Mouse (Mus musculus): ENCODE results near the gene Muc1. TPM values are rescaled to one million over a fixed set of nuclear protein-coding genes. Genes with fewer than 3 reads are reported as not detected.
A peak's percentile ranks its signal among the peaks of the same experiment; 100 is the strongest.

Gene Muc1
- polyA plus RNA-seq, 1 experiment from 2014 or later: 0.16 TPM

GRCm38 (mm10) chr3:89254994-89255393 lies 26.1 kb downstream of the Muc1 start:
- 80% methylated on average over 5 of the region's 5 CpGs for WGBS
- ATAC-seq (ENCODE audit: insufficient number of reproducible peaks, insufficient read depth, low FRiP score, low read depth): no peak
- Histone ChIP-seq H3K4me3 (ENCODE audit: control insufficient read depth in 1 of 2, insufficient read depth in 1 of 2, low read depth in 1 of 2, low read length in 2 of 2) (no peak overlapping the region), H3K36me3 (ENCODE audit: control insufficient read depth, insufficient read depth, low read length) (no peaks in the 10 kb centered on the region; the same call in 1 of the 2 replicates), H3K4me2 (ENCODE audit: low read length) (no peak overlapping the region), H3K4me1 (ENCODE audit: control insufficient read depth in 2 of 2, insufficient read depth in 2 of 2, low read length in 2 of 2) (peaks cover 9 to 11% of the 10 kb centered on the region in 2 experiments), H3K9me3 (ENCODE audit: control insufficient read depth, low read length) (no peaks in the 10 kb centered on the region), H3K9ac (ENCODE audit: low read length) (no peak overlapping the region), H3K27me3 (ENCODE audit: control insufficient read depth, insufficient read depth, low read length) (peaks cover 3% of the 10 kb centered on the region; the same call in 1 of the 2 replicates), H3K27ac (replicated peaks in 1 of 2; ENCODE audit: control insufficient read depth in 1 of 2, insufficient read depth in 1 of 2, low read depth in 2 of 2, low read length in 2 of 2) (no peak overlapping the region)

GRCm38 (mm10) chr3:89256177-89256576 lies 27.3 kb downstream of the Muc1 start:
- 44% methylated on average over 5 of the region's 5 CpGs for WGBS

GRCm38 (mm10) chr3:89259076-89259475 lies 30.2 kb downstream of the Muc1 start, which contains the start of gene Dpm3:
Gene Dpm3 (plus strand): TSS chr3:89259358.
- Histone ChIP-seq H3K36me3 (ENCODE audit: control insufficient read depth, insufficient read depth, low read length) (no peaks in the 10 kb centered on the region), H3K4me3 (ENCODE audit: control insufficient read depth in 1 of 2, insufficient read depth in 1 of 2, low read depth in 1 of 2, low read length in 2 of 2) (no peak within 1 kb of the TSS), H3K9ac (ENCODE audit: low read length) (no peak within 1 kb of the TSS), H3K27me3 (ENCODE audit: control insufficient read depth, insufficient read depth, low read length) (no peaks in the 10 kb centered on the region), H3K4me1 (ENCODE audit: control insufficient read depth in 2 of 2, insufficient read depth in 2 of 2, low read length in 2 of 2) (no peaks in the 10 kb centered on the region; a peak in 1 of 4 replicates), H3K9me3 (ENCODE audit: control insufficient read depth, low read length) (no peaks in the 10 kb centered on the region), H3K4me2 (ENCODE audit: low read length) (no peak within 1 kb of the TSS), H3K27ac (replicated peaks in 1 of 2; ENCODE audit: control insufficient read depth in 1 of 2, insufficient read depth in 1 of 2, low read depth in 2 of 2, low read length in 2 of 2) (no peak within 1 kb of the TSS)
- ATAC-seq (ENCODE audit: insufficient number of reproducible peaks, insufficient read depth, low FRiP score, low read depth): no peak
- WGBS: 47% methylated on average over 7 of the region's 7 CpGs

More at GRCm38 (mm10) chr3:89256177-89256576, 27.3 kb downstream of the Muc1 start:
- no peak overlapping the region for H3K4me3 ChIP-seq (ENCODE audit: control insufficient read depth in 1 of 2, insufficient read depth in 1 of 2, low read depth in 1 of 2, low read length in 2 of 2)
- H3K27me3 ChIP-seq (ENCODE audit: control insufficient read depth, insufficient read depth, low read length): peaks cover 3% of the 10 kb centered on the region; the same call in 1 of the 2 replicates
- peak overlapping the region; percentile 16 to 28; a peak in 1 of 4 replicates for H3K27ac ChIP-seq (replicated peaks in 1 of 2; ENCODE audit: control insufficient read depth in 1 of 2, insufficient read depth in 1 of 2, low read depth in 2 of 2, low read length in 2 of 2)
- H3K9me3 ChIP-seq (ENCODE audit: control insufficient read depth, low read length): no peaks in the 10 kb centered on the region
- H3K36me3 ChIP-seq (ENCODE audit: control insufficient read depth, insufficient read depth, low read length): no peaks in the 10 kb centered on the region
- H3K4me2 ChIP-seq (ENCODE audit: low read length): no peak overlapping the region
- peaks cover 4% of the 10 kb centered on the region in 2 experiments for H3K4me1 ChIP-seq (ENCODE audit: control insufficient read depth in 2 of 2, insufficient read depth in 2 of 2, low read length in 2 of 2)
- H3K9ac ChIP-seq (ENCODE audit: low read length): no peak overlapping the region
- ATAC-seq (ENCODE audit: insufficient number of reproducible peaks, insufficient read depth, low FRiP score, low read depth): peak; percentile 23

- Histone ChIP-seq H3K27ac (replicated peaks in 1 of 2; ENCODE audit: control insufficient read depth in 1 of 2, insufficient read depth in 1 of 2, low read depth in 2 of 2, low read length in 2 of 2) (no peak overlapping the region), H3K36me3 (ENCODE audit: control insufficient read depth, insufficient read depth, low read length) (no peaks in the 10 kb centered on the region), H3K4me1 (ENCODE audit: control insufficient read depth in 2 of 2, insufficient read depth in 2 of 2, low read length in 2 of 2) (no peaks in the 10 kb centered on the region; a peak in 1 of 4 replicates), H3K9ac (ENCODE audit: low read length) (no peak overlapping the region), H3K4me3 (ENCODE audit: control insufficient read depth in 1 of 2, insufficient read depth in 1 of 2, low read depth in 1 of 2, low read length in 2 of 2) (no peak overlapping the region), H3K4me2 (ENCODE audit: low read length) (no peak overlapping the region), H3K27me3 (ENCODE audit: control insufficient read depth, insufficient read depth, low read length) (no peaks in the 10 kb centered on the region), H3K9me3 (ENCODE audit: control insufficient read depth, low read length) (no peaks in the 10 kb centered on the region)
- no peak for ATAC-seq (ENCODE audit: insufficient number of reproducible peaks, insufficient read depth, low FRiP score, low read depth)
- WGBS: 69% methylated on average over 3 of the region's 3 CpGs
These were observed 31.4 kb downstream of the Muc1 start for GRCm38 (mm10) chr3:89260211-89260610.

- Histone ChIP-seq H3K4me3 (ENCODE audit: control insufficient read depth in 1 of 2, insufficient read depth in 1 of 2, low read depth in 1 of 2, low read length in 2 of 2) (no peak overlapping the region), H3K4me2 (ENCODE audit: low read length) (no peak overlapping the region), H3K4me1 (ENCODE audit: control insufficient read depth in 2 of 2, insufficient read depth in 2 of 2, low read length in 2 of 2) (peaks cover 0 to 6% of the 10 kb centered on the region in 2 experiments; a peak in 2 of 4 replicates), H3K9me3 (ENCODE audit: control insufficient read depth, low read length) (no peaks in the 10 kb centered on the region), H3K9ac (ENCODE audit: low read length) (no peak overlapping the region), H3K27me3 (ENCODE audit: control insufficient read depth, insufficient read depth, low read length) (no peaks in the 10 kb centered on the region), H3K36me3 (ENCODE audit: control insufficient read depth, insufficient read depth, low read length) (no peaks in the 10 kb centered on the region), H3K27ac (replicated peaks in 1 of 2; ENCODE audit: control insufficient read depth in 1 of 2, insufficient read depth in 1 of 2, low read depth in 2 of 2, low read length in 2 of 2) (peak overlapping the region; percentile 41 to 42; a peak in 3 of 4 replicates)
- no peak for ATAC-seq (ENCODE audit: insufficient number of reproducible peaks, insufficient read depth, low FRiP score, low read depth)
- 43% methylated on average over 10 of the region's 10 CpGs for WGBS
These were observed 33.6 kb downstream of the Muc1 start for GRCm38 (mm10) chr3:89262417-89262816.

GRCm38 (mm10) chr3:89266439-89266893 lies 37.6 kb downstream of the Muc1 start:
- no peaks in the 10 kb centered on the region for H3K9me3 ChIP-seq (ENCODE audit: control insufficient read depth, low read length)
- no peaks in the 10 kb centered on the region for H3K27me3 ChIP-seq (ENCODE audit: control insufficient read depth, insufficient read depth, low read length)
- peaks cover 8% of the 10 kb centered on the region; the same call in 1 of the 2 replicates for H3K36me3 ChIP-seq (ENCODE audit: control insufficient read depth, insufficient read depth, low read length)
- H3K4me2 ChIP-seq (ENCODE audit: low read length): peak overlapping the region; percentile 87
- peak overlapping the region; percentile 66 to 76 for H3K27ac ChIP-seq (replicated peaks in 1 of 2; ENCODE audit: control insufficient read depth in 1 of 2, insufficient read depth in 1 of 2, low read depth in 2 of 2, low read length in 2 of 2)
- 0 out of 2 replicates have a peak, but pooled peaks have one; percentile 52 for ATAC-seq (ENCODE audit: insufficient number of reproducible peaks, insufficient read depth, low FRiP score, low read depth)
- H3K9ac ChIP-seq (ENCODE audit: low read length): peak overlapping the region; percentile 94
- whole genome bisulfite sequencing: under 1% methylated on average over 20 of the region's 20 CpGs
- peaks cover 10 to 36% of the 10 kb centered on the region in 2 experiments for H3K4me1 ChIP-seq (ENCODE audit: control insufficient read depth in 2 of 2, insufficient read depth in 2 of 2, low read length in 2 of 2)
- peak overlapping the region; percentile 85 to 95 for H3K4me3 ChIP-seq (ENCODE audit: control insufficient read depth in 1 of 2, insufficient read depth in 1 of 2, low read depth in 1 of 2, low read length in 2 of 2)

- Histone ChIP-seq H3K27me3 (ENCODE audit: control insufficient read depth, insufficient read depth, low read length) (no peaks in the 10 kb centered on the region), H3K36me3 (ENCODE audit: control insufficient read depth, insufficient read depth, low read length) (peaks cover 29% of the 10 kb centered on the region), H3K27ac (replicated peaks in 1 of 2; ENCODE audit: control insufficient read depth in 1 of 2, insufficient read depth in 1 of 2, low read depth in 2 of 2, low read length in 2 of 2) (no peak overlapping the region), H3K9ac (ENCODE audit: low read length) (no peak overlapping the region), H3K9me3 (ENCODE audit: control insufficient read depth, low read length) (no peaks in the 10 kb centered on the region), H3K4me2 (ENCODE audit: low read length) (no peak overlapping the region), H3K4me3 (ENCODE audit: control insufficient read depth in 1 of 2, insufficient read depth in 1 of 2, low read depth in 1 of 2, low read length in 2 of 2) (no peak overlapping the region), H3K4me1 (ENCODE audit: control insufficient read depth in 2 of 2, insufficient read depth in 2 of 2, low read length in 2 of 2) (peaks cover 10 to 40% of the 10 kb centered on the region in 2 experiments)
- ATAC-seq (ENCODE audit: insufficient number of reproducible peaks, insufficient read depth, low FRiP score, low read depth): no peak
- WGBS: 60% methylated on average over 8 of the region's 8 CpGs
These were observed 40.1 kb downstream of the Muc1 start for GRCm38 (mm10) chr3:89268916-89269315.

Measured in heart, embryonic 14.5 days (tissue).